Mouse (Mus musculus): ENCODE measurements around the gene Zfp949.
"Not testable (repeated sequence)": the region's sequence is repeated elsewhere in the genome, so short reads cannot be mapped to it uniquely, and the experiment has no call there.

Gene Zfp949

DNA sequence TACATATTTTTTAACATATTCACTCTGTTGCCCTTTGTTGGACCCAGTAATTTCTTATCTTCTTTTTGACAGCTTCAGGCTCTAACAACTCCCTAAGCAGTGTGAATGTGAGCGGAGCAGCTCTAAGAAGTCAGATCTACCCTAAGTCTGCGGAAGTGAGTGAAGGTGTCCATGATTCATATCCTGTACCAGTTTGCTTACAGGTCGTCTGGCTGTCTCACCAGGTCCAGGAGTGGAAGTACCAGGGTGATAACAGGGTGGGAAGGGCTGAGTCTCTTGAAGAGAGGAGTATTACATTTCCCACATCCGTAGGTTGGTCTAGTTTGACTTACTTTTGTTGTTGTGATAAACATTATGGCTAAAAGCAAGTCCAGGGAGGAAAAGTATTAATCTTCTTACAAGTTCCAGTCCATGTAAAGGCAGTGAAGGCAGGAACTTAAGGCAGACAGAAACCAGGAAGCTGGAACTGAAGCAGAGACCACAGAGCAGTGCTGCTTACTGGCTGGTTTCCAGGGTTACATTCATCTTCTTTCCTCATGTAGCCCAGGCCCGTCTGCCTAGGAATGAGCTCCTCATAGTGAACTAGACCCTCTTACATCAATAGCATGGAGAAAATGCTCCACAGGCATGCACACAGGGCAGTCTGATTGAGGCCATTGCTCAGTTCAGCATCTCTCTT lies 8.1 kb upstream of the Zfp949 start:
- DNase-seq (ENCODE audit: extremely low read depth, insufficient read length, low spot score): peak; percentile 23

DNA sequence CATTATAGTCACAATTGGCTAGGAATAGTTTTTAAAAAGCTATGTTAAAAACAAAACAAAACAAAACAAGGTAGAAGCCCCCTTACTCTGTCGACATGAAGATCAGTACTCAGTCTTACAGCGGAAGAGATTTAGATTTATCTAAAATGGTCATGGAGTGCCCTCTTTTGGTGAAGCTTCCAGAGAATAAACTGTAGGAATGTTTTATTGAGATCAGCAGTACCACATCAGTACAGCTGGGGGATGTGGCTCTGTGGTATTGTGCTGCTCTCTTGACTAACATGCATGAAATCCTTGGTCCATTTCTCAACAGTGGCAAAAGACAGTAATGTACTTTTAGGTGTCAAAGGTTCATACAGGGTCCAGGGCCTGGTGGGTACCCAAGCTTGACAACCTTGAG lies 5.0 kb upstream of the Zfp949 start:
- DNase-seq (ENCODE audit: extremely low read depth, insufficient read length, low spot score): no peak

DNA sequence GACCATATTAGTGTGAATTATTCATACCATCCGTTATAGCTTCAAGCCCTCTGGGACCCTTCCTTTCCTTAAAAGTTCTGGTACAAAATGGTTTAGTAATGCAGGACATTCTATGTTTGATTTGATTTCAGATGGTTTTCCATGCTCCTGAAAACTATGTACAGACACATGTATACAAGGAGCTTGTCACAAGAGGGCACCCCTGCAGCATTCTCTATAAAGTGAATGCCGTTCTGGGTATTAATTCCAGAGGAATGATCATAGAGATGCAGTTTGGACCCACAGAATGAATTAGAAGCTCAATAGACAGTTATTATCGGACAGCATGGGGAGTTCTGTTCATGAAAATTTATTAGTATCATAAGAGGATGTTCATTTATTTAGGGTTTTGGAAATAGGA lies 2.3 kb upstream of the Zfp949 start:
- DNase-seq (ENCODE audit: extremely low read depth, insufficient read length, low spot score): no peak

DNA sequence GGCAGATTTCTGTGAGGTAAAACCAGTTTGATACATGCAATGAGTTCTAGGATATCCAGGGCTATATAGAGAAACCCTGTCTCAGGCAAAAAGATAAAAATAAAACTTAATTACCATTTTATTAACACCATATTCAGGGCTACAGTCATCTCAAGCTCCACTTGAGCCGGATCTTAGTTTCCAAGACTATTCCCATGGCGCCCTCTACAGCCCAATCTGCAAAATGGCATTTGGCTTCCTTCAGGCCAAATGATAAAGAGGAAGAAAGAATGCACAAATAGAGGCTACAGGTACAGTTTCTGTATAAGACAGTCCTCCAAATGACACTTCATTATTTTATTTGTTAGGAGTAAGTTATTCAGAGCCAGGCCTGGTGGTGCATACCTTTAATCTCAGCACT lies 1.7 kb upstream of the Zfp949 start:
- DNase-seq (ENCODE audit: extremely low read depth, insufficient read length, low spot score): no peak

DNA sequence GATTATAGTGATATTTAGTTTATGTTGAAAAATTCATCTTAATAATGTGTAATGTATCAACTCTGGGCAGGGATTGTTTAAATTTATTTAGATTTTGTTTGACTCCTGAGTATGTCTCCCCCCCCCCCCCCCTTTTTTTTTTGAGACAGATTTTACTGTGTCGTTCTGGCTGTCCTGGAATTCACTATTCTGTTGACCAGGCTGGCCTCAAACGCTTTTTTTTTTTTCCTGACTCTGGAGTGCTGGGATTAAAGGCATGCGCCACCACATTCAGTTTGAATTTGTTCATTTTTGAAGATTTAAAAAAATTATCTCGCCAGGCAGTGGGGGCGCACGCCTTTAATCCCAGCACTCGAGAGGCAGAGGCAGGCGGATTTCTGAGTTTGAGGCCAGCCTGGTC lies 1.2 kb upstream of the Zfp949 start:
- DNase-seq (ENCODE audit: extremely low read depth, insufficient read length, low spot score): no peak

DNA sequence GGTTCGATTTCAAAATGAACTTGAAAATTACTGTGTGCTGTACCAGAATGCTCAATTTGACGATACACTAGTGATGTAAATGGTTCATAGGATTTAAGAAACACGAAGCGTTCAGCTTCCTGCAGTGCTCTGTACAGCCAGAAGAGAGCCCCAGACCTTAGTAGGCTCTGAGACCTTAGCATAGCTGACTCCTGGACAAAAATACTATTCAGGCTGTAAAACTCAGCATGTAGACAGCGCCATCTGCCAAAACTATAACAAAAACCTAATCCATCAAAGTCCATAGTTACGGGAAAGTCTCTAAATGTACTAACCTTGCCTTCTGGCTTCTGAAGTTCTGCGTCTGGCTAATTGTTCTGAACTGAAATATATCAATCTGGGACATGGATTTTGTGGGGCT lies 550 bp upstream of the Zfp949 start:
- DNase-seq (ENCODE audit: extremely low read depth, insufficient read length, low spot score): no peak

DNA sequence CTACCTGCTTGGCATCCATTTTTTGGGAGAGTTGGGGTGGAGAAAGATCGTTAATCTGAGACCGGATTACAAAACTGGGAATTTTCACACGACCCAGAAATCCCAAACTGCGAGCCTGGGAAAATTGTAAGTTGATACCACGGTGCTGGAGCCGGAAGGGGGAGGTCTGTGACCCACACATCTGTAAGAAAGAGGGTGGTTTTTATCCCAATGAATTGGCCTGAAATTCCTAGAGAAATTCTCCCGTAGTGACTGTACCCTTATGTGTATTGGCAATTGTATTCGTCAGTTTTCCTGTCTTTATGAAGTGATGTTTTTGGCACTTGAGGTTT lies 760 bp downstream of the Zfp949 start:
- DNase-seq (ENCODE audit: extremely low read depth, insufficient read length, low spot score): no peak

DNA sequence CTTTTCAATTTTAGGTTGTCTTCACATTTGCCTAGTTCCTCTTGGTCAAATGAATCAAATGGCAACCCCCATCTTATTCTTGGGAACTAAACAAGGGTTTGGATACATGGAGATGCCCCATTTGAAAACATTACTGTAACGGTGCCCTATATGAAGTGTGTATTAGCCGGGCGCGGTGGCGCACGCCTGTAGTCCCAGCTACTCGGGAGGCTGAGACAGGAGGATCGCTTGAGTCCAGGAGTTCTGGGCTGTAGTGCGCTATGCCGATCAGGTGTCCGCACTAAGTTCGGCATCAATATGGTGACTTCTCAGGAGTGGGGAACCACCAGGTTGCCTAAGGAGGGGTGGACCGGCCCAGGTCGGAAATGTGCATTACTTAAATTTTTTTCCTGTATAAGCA lies 5.3 kb downstream of the Zfp949 start:
- DNase-seq (ENCODE audit: extremely low read depth, insufficient read length, low spot score): no peak

DNA sequence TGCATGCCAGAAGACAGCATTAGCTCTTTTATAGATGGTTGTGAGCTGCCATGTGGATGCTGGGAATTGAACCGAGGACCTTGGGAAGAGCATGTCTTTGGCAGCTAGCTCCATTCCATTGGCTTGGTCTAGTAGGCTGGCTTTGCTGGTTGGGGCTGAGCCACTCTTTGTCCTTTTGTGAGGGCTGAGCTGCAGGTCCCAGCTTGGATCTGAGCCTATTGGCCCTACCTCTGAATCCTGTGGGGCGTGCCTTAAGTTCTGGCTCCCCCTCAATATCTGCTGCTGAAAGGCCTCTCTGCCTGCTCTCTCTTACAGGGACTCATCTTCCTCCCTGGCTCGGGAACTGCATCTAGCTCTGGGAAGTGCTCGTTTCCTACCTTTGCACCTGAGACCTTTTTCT lies 10.3 kb downstream of the Zfp949 start:
- no peak for DNase-seq (ENCODE audit: extremely low read depth, insufficient read length, low spot score)

DNA sequence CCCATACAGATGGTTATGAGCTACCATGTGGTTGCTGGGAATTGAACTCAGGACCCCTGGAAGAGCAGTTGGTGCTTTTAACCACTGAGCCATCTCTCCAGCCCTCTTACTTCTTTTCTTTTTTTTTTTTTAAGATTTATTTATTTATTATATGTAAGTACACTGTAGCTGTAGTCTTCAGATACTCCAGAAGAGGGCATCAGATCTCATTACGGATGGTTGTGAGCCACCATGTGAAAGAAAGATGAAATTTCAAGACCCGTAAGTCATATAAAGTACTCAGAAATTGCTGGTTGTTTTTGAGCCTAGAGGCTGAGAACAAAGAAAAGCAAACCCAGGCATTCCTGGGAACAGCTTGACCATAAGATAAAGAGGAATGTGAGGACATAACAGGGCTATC lies 13.7 kb downstream of the Zfp949 start:
- DNase-seq (ENCODE audit: extremely low read depth, insufficient read length, low spot score): not testable (repeated sequence)

DNA sequence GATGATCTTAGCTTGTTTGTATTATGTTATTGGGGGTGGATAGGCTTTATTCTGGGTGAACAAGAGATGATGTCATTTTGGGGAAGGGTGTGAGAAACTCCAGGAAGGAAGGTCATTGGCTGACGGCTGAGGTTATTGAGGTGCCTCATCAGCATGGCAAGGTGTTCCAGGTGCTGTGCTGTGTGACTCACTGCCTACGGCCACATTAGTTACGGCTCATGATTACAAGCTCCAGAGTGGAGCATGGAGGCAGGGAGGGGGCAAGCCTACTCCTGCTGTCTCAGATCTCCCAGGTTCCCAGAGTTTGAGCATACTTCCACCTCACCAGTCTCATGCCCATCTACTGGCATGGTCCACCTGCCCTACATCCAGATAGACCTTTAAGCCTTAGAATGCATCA lies 22.7 kb downstream of the Zfp949 start:
- not testable (repeated sequence) for DNase-seq (ENCODE audit: extremely low read depth, insufficient read length, low spot score)

DNA sequence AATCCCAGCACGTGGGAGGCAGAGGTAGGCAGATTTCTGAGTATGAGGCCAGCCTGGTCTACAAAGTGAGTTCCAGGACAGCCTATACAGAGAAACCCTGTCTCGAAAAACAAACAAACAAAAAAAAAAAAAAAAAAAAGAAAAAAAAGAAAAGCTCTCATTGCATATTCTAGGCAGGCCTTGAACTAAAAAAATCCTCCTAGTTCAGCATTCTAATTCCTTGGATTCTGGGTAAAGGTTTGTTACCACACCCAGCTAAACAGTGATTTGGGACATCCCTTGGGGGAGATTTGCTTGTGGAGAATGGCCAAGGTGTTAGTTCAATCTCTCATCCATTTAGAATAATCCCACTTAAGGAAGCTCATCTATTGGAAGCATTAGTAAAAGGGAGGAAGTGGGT lies 32.8 kb downstream of the Zfp949 start, which contains the start of gene Trim43a:
Gene Trim43a, plus strand, starts transcription at position 301 of the 400 bp plus-strand sequence.
- DNase-seq (ENCODE audit: extremely low read depth, insufficient read length, low spot score): not testable (repeated sequence)

DNA sequence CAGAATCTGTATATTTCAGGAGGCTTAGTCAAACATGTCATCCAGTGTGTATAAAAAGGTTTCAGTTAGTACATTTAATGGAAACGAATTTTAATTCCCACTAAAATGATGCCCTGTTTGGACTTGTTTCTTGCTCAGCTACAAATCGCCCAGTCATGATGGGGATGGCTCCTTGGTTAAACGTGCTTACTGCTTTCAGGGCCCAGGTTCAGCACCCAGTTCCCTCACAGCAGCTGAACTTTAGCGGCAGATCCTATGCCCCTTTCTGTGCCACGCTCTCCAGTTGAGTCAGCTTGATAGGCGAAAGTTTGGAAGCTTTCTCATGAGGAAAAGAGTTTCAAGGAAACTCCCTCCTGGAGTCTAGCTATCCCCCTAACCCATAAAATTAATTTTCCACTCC lies 45.9 kb downstream of the Zfp949 start:
- DNase-seq (ENCODE audit: extremely low read depth, insufficient read length, low spot score): not testable (repeated sequence)

DNA sequence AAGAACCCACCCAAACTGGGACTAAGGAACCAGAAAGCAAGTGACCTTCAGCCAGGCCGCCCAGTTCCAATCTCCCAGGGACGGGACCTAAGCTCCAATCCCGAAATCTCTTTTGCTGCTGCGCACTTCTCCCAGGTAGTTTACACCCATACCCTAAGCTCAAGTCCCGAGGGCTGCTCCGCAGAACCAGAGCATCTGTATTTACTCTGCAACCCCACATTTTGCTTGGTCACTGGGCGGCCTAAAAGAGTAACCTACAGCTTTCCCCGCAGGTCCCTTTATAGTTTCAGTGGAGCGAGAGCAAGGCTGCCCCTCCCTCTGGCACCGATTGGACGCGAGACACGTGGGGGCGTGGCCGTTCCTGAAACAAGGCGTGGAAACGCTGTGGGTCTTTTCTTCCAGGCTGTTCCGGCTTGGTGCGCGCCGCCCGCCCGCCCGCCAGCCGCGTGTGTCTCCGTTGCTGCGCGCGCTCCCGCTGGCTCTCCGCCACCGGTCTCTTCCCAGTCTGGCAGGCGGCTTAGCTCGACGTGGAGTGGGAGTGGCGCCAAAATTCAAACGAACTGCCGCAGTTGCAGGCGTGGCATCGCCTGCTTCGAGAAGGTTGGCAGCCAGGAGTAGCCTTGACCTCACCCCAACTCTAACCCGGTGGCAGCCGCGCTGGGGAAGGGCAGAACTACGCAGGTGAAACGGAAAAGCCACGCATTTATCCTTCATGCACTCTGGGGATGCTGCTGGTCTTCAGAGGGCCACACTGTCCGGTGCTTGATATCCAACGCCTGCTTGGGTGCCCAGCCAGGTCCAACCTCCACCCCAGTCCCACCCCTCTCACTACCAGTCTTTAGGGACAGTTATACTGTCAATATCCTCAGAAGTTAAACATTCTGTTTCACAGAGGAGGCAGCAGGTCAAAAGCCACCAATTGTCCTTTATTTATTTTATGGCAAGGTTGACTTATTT lies 51.7 kb downstream of the Zfp949 start:
- DNase-seq (ENCODE audit: extremely low read depth, insufficient read length, low spot score): peak; percentile 49

All from 3134 (cell line).